Mouse (Mus musculus) forebrain, embryonic 16.5 days (tissue): ENCODE data around the gene Gm8104. TPM values are rescaled to one million over a fixed set of nuclear protein-coding genes. Genes with fewer than 3 reads are reported as not detected.

Experiments used
- polyA plus RNA-seq: library from polyadenylated mRNA; unstranded; fragments of >200 nt; fragmentation: Nextera tagmentation; extraction: Ambion mirVana; gene quantifications from 2 replicates; pipeline ENCODE4 v1.2.1, GENCODE M21; 2015

Gm8104 gene
- polyA plus RNA-seq, 1 experiment from 2014 or later: not detected

Other genes starting within 250 kb of the Gm8104 start
- not detected in 2 replicates for gene Gm21977, start 247.1 kb upstream of the Gm8104 start, polyA plus RNA-seq
- gene Gm8082, start 107.0 kb upstream of the Gm8104 start, polyA plus RNA-seq: not detected in 2 replicates
- gene Gm10376, start 85.0 kb upstream of the Gm8104 start, polyA plus RNA-seq: not detected in 2 replicates
- gene Gm8094, start 24.0 kb upstream of the Gm8104 start, polyA plus RNA-seq: not detected in 2 replicates
- not detected in 2 replicates for gene Gm7233, start 79.3 kb downstream of the Gm8104 start, polyA plus RNA-seq
- not detected in 2 replicates for gene Gm8122, start 134.7 kb downstream of the Gm8104 start, polyA plus RNA-seq
- not detected in 2 replicates for gene Gm8126, start 158.0 kb downstream of the Gm8104 start, polyA plus RNA-seq
- not detected in 2 replicates for gene Gm9732, start 174.4 kb downstream of the Gm8104 start, polyA plus RNA-seq
- gene Gm8127, start 193.2 kb downstream of the Gm8104 start, polyA plus RNA-seq: not detected in 2 replicates
- gene 1700001F09Rik, start 247.2 kb downstream of the Gm8104 start, polyA plus RNA-seq: not detected in 2 replicates